In genomic region chr9:14641310-14642067, GRCm38 (mm10) we compare ENCODE assay signal across 8 mouse cellular contexts. TPM values are rescaled to one million over a fixed set of nuclear protein-coding genes. Genes with fewer than 3 reads are reported as not detected.
DNase-seq lines count a peak whose midpoint lies in the region; ATAC-seq lines count a peak whose summit lies in the region.

No protein-coding gene starts in this region.

- no peak overlapping the region for H3K27ac ChIP-seq in forebrain, embryonic 15.5 days (replicated peaks)
- H3K27ac ChIP-seq in forebrain, embryonic 11.5 days (ENCODE audit: low read depth, low read length) = no peak overlapping the region
- peak overlapping the region; percentile 82 for H3K27ac ChIP-seq in embryonic facial prominence, embryonic 10.5 days (replicated peaks)
- no peak overlapping the region for H3K27ac ChIP-seq in hindbrain, embryonic 15.5 days (replicated peaks)

- H3K4me1 ChIP-seq in forebrain, embryonic 15.5 days = no peaks in the 10 kb centered on the region; the same call in 1 of the 2 replicates
- H3K4me1 ChIP-seq in forebrain, embryonic 11.5 days (replicated peaks; ENCODE audit: control insufficient read depth, insufficient read depth, low read length) = peaks cover 5% of the 10 kb centered on the region; the same call in 1 of the 2 replicates
- H3K4me1 ChIP-seq in embryonic facial prominence, embryonic 10.5 days = peaks cover 50% of the 10 kb centered on the region
- peaks cover 14% of the 10 kb centered on the region for H3K4me1 ChIP-seq in hindbrain, embryonic 15.5 days (replicated peaks)

- H3K36me3 ChIP-seq in forebrain, embryonic 15.5 days = no peaks in the 10 kb centered on the region
- H3K36me3 ChIP-seq in forebrain, embryonic 11.5 days (ENCODE audit: control insufficient read depth, insufficient read depth, low read length) = no peaks in the 10 kb centered on the region
- H3K36me3 ChIP-seq in embryonic facial prominence, embryonic 10.5 days (replicated peaks) = no peaks in the 10 kb centered on the region
- H3K36me3 ChIP-seq in hindbrain, embryonic 15.5 days = no peaks in the 10 kb centered on the region

- H3K9ac ChIP-seq in forebrain, embryonic 15.5 days (replicated peaks) = no peak overlapping the region
- H3K9ac ChIP-seq in forebrain, embryonic 11.5 days (ENCODE audit: low read length) = no peak overlapping the region
- no peak overlapping the region for H3K9ac ChIP-seq in hindbrain, embryonic 15.5 days

- no peak for DNase-seq in forebrain, embryonic 11.5 days (ENCODE audit: low spot score)
- DNase-seq in embryonic facial prominence, embryonic 10.5 days (ENCODE audit: low spot score) = peak; percentile 61
- peak; percentile 57 to 67 for DNase-seq in lung, adult 18-20 months
- DNase-seq in yolk sac, embryonic 10.5 days (ENCODE audit: low spot score) = peak; percentile 40
- no peak for DNase-seq in thymus, postnatal 25 days

- ATAC-seq in forebrain, embryonic 15.5 days (replicated peaks) = peak; percentile 42
- no peak for ATAC-seq in forebrain, embryonic 11.5 days (replicated peaks; ENCODE audit: low FRiP score)
- peak; percentile 39; the same call in 1 of the 2 replicates for ATAC-seq in hindbrain, embryonic 15.5 days (ENCODE audit: low FRiP score, low read depth)
- no peak for ATAC-seq in inflammation-experienced regulatory T-cells, adult 6 months

- no peak overlapping the region for H3K4me2 ChIP-seq in forebrain, embryonic 15.5 days (replicated peaks)
- H3K4me2 ChIP-seq in forebrain, embryonic 11.5 days (ENCODE audit: low read depth, low read length, severe bottlenecking) = no peak overlapping the region
- no peak overlapping the region for H3K4me2 ChIP-seq in hindbrain, embryonic 15.5 days

- no peaks in the 10 kb centered on the region for H3K9me3 ChIP-seq in forebrain, embryonic 15.5 days
- H3K9me3 ChIP-seq in forebrain, embryonic 11.5 days (ENCODE audit: control insufficient read depth, low read length) = no peaks in the 10 kb centered on the region
- H3K9me3 ChIP-seq in embryonic facial prominence, embryonic 10.5 days = no peaks in the 10 kb centered on the region
- H3K9me3 ChIP-seq in hindbrain, embryonic 15.5 days = no peaks in the 10 kb centered on the region

- no peaks in the 10 kb centered on the region for H3K27me3 ChIP-seq in forebrain, embryonic 15.5 days
- no peaks in the 10 kb centered on the region for H3K27me3 ChIP-seq in forebrain, embryonic 11.5 days (ENCODE audit: control insufficient read depth, insufficient read depth, low read length)
- no peaks in the 10 kb centered on the region for H3K27me3 ChIP-seq in embryonic facial prominence, embryonic 10.5 days (replicated peaks; ENCODE audit: low read depth, poor library complexity, severe bottlenecking)
- no peaks in the 10 kb centered on the region for H3K27me3 ChIP-seq in hindbrain, embryonic 15.5 days

- H3K4me3 ChIP-seq in forebrain, embryonic 15.5 days = no peak overlapping the region
- H3K4me3 ChIP-seq in forebrain, embryonic 11.5 days (ENCODE audit: low read depth, low read length) = no peak overlapping the region
- H3K4me3 ChIP-seq in embryonic facial prominence, embryonic 10.5 days = 0 out of 2 replicates have a peak overlapping the region, but pooled peaks have one; percentile 16
- H3K4me3 ChIP-seq in hindbrain, embryonic 15.5 days = no peak overlapping the region

- WGBS in forebrain, embryonic 15.5 days = 56% methylated on average over 7 of the region's 7 CpGs
- 52% methylated on average over 7 of the region's 7 CpGs for WGBS in forebrain, embryonic 11.5 days
- WGBS in embryonic facial prominence, embryonic 10.5 days = 25% methylated on average over 7 of the region's 7 CpGs
- WGBS in hindbrain, embryonic 15.5 days = 56% methylated on average over 7 of the region's 7 CpGs

RNA-seq across cellular contexts. Expression of gene Amotl1, which starts 3.4 kb away (rescaled TPM):
- 9.4 and 9.6 TPM in 2 replicates for polyA plus RNA-seq in forebrain, embryonic 15.5 days (2015; fragmentation: Nextera tagmentation; extraction: Ambion mirVana)
- 19.1 and 19.4 TPM in 2 replicates for polyA plus RNA-seq in forebrain, embryonic 11.5 days (2014; fragmentation: Nextera tagmentation; extraction: Ambion mirVana)
- polyA plus RNA-seq in embryonic facial prominence, embryonic 10.5 days (2016; fragmentation: Nextera tagmentation; extraction: Ambion mirVana) = 23.1 and 27.4 TPM in 2 replicates
- 8.1 and 8.4 TPM in 2 replicates for polyA plus RNA-seq in hindbrain, embryonic 15.5 days (2015; fragmentation: Nextera tagmentation; extraction: Ambion mirVana)
- polyA plus RNA-seq in inflammation-experienced regulatory T-cells, adult 6 months (2017; shearing (Covaris generic)) = under 1 TPM in 2 of 3 experiments, not detected in 1; 0.04 to 0.72 TPM

Comparison
In these comparisons a context has a peak if more than half of its experiments do, and no peak if none do; other contexts are left out.
1. ATAC-seq: peak in forebrain, embryonic 15.5 days (single experiment) and hindbrain, embryonic 15.5 days (single experiment); none in forebrain, embryonic 11.5 days (single experiment) and inflammation-experienced regulatory T-cells, adult 6 months (single experiment).
2. DNase-seq: peak in embryonic facial prominence, embryonic 10.5 days (single experiment), lung, adult 18-20 months (2 of 2) and yolk sac, embryonic 10.5 days (single experiment); none in forebrain, embryonic 11.5 days (single experiment) and thymus, postnatal 25 days (single experiment).